Mouse (Mus musculus) Patski (cell line): ENCODE results near the gene Galnt10. TPM values are rescaled to one million over a fixed set of nuclear protein-coding genes. Genes with fewer than 3 reads are reported as not detected.

Source experiments
- ATAC-seq: fragments of 100-300 bp; one replicate; pipeline ENCODE4 v1.8.0; 2021
- CTCF ChIA-PET: fragments of 350-600 bp; sonication (Branson Sonifier 250); formaldehyde crosslinking; loops from one replicate; lab custom pipeline; 2022; ENCODE audit warnings: inconsistent platforms; lab: Charles Lee
- POLR2A ChIA-PET: fragments of 350-600 bp; sonication (Branson Sonifier 250); formaldehyde crosslinking; loops from one replicate; lab custom pipeline; 2022; ENCODE audit warnings: antibody characterized with exemption, inconsistent platforms; lab: Charles Lee
- DNase-seq: peaks from one replicate; pipeline ENCODE4 v3.0.0-alpha.2; 2011; ENCODE audit warnings: low read depth, low spot score
- H3K27me3 ChIP-seq: fragments of 371-371 bp; one replicate; pipeline ENCODE4 v1.5.1; 2021
- CTCF ChIP-seq: fragments of 100-300 bp; IDR thresholded peaks from one replicate; pipeline ENCODE4 v1.5.1; 2021
- in situ Hi-C: fragments of 300-500 bp; cut with MboI; formaldehyde crosslinking; loops from 3 replicates; pipeline ENCODE4 v1.11.1; 2018; ENCODE audit warnings: low pct_unique_long_range_greater_than_20kb, mixed read lengths
- polyA plus RNA-seq: library from polyadenylated mRNA; unstranded; gene quantifications from one replicate; pipeline ENCODE4 v1.2.3, GENCODE M21; 2021

The Galnt10 gene
- polyA plus RNA-seq, 1 experiment from 2014 or later: 74.9 TPM

DNA sequence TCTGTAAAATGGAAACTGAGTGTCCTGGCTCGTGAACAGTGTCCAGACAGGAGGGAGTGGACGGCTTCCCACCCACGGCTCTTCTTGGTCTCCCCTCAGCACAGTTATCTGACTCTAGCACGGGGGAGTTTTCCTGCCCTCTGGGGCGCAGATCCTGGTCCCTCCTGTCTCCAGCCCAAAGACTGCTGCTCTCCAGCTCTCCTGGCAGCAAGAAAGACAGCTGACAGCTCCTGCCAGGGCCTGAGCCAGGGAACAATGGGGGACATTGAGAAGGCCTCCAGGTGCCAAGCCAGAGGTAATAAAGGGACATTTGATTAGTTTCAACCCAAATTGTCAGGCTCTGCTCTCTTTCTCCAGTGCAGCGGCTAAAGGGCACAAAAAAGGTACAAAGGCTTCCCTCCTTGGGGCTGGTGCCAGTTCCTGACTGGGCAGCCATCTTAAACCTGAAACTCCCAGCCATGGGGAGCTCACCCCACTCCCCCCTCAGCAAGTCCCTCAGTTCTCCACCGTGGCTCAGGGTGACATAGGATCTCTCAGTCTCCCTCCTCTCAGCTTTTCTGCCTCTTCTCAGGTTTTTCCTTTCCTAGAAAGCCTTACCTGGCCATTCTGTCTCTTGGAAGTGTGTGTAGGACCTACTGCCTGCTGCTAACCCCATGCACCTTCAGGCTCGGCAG is 11.5 kb downstream of the Galnt10 start:
- no peak for TF ChIP-seq CTCF
- H3K27me3 ChIP-seq: no peaks in the 10 kb centered on the region
- in situ Hi-C loops: no loop called here
- POLR2A ChIA-PET: no interaction called here
- CTCF ChIA-PET: interaction anchor here (1.4 kb wide), 1 partner anchor 33 kb away, joined by 3 read pairs; no protein-coding TSS in a partner anchor
- ATAC-seq (no peak), DNase-seq (no peak)

DNA sequence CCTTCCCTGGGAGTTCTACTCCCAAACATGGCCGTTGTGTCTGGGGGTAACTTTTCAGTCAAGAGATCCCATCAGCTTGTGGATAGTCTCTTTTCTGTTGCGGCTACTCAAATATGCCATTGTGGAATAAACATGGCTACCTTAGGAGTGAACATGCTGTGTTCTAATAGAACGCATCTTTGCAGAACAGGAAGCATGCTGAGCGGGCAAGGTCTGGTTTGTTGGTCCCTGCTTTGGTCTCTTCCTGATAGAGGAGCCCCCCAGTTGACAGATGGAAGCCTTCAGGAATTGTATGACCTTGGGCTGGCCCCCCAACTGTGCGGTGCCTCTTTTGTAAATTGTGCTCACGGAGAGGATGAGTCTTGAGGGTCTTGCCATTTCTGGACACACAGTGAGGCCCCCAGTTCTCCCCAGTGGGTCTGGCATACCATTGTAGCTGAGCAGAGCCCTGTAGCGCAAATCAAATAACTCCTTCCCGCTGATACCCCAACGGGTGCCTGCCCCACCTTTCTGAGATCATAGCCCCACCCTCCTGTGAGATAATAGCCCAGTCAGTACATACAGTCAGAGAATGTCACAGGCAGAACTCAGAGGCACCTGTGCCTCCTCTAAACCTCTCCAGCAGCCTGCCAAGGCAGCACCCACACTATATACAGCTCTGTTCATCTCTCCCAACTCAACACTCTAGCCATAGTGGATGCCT is 12.3 kb downstream of the Galnt10 start:
- POLR2A ChIA-PET: no interaction called here

DNA sequence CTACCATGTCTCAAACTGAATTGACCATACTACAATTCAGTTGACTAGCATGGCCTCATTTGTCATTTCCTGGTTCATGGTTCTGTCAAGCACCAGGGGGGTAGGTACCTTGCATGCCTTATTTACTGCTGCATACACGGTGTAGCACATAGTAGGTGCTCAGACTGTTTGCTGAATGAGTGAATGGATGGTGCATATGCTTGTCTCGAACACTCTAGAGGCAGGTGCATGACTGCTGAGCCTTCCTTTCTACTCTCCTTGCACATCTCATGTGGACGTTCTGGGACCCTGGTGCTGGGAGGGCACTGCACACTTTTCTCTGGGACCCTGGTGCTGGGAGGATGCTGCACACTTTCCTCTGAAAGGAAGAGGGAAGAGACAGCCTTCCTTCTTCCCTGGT is 13.0 kb downstream of the Galnt10 start:
- no peak for DNase-seq
- CTCF ChIA-PET: no interaction called here
- in situ Hi-C loops: no loop called here
- no peaks in the 10 kb centered on the region for H3K27me3 ChIP-seq
- TF ChIP-seq CTCF: no peak
- POLR2A ChIA-PET: no interaction called here
- no peak for ATAC-seq

More for the DNA sequence above, 12.3 kb downstream of the Galnt10 start:
- no peak for TF ChIP-seq CTCF
- in situ Hi-C loops: no loop called here
- CTCF ChIA-PET: interaction anchor here (1.4 kb wide), 1 partner anchor 32 kb away, joined by 3 read pairs; no protein-coding TSS in a partner anchor
- no peak for DNase-seq
- no peak for ATAC-seq
- H3K27me3 ChIP-seq: no peaks in the 10 kb centered on the region

DNA sequence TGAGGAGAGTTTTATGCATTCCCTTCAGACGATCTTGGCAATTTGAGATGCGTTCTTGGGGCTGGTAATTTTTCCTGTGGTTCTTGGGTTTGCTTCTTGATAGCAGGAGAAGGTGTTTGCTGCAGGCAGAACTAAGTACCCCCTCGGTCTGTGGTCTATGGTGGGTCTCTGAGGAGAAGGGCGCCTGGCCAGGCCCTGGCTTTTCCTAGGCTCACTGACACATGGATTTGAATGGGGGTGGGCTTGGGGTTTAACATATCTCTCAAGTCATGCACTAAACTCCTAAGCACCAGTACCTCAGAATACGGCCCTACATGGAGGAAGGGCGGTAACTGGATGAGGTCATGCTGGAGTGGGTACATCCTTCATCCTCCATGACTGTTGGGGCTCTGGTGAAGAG is 13.5 kb downstream of the Galnt10 start:
- POLR2A ChIA-PET: no interaction called here
- in situ Hi-C loops: no loop called here
- DNase-seq: no peak
- ATAC-seq: no peak
- TF ChIP-seq CTCF: no peak
- CTCF ChIA-PET: no interaction called here
- H3K27me3 ChIP-seq: no peaks in the 10 kb centered on the region

DNA sequence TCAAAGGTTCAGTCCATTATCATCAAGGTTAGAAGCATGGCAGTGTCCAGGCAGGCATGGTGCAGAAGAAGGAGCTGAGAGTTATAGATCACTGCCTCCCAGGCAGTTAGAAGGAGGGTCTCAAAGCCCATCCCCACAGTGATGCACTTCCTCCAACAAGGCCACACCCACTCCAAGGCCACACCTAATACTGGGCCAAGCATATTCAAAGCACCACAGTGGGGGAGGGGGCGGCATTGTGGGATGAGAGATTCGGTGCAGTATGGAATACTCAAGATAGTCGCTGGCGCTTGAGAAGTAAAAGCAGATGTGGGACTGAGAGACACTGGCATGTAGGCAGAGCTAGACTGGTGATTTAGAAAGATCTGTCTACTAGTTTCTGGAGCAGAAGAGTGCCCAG is 14.9 kb downstream of the Galnt10 start:
- ChIA-PET POLR2A (no interaction called here), CTCF (no interaction called here)
- DNase-seq: no peak
- H3K27me3 ChIP-seq: no peaks in the 10 kb centered on the region
- no peak for TF ChIP-seq CTCF
- in situ Hi-C loops: no loop called here
- ATAC-seq: no peak

DNA sequence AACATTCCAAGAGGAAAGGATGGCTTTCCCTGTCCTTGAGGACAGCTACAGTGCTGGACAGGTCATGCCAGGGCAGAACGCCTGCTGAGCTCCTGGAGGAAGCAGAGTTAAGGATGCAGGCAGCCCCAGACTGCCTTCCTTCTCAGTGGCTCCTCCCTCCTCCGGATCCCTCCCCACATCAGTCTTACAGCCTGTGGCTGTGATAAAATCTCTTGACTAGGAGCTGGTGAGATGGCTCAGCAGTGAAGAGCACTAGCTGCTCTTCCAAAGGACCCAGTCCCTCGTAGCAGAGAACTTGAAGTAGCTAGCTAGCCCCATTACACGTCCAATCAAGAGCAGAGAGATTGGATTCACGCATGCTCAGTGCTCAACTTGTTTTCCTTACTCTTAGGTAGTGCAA is 15.6 kb downstream of the Galnt10 start:
- POLR2A ChIA-PET: no interaction called here
- no peak for ATAC-seq
- CTCF ChIA-PET: interaction anchor here (0.6 kb wide), 1 partner anchor 119 kb away, joined by 3 read pairs; no protein-coding TSS in a partner anchor
- in situ Hi-C loops: no loop called here
- no peaks in the 10 kb centered on the region for H3K27me3 ChIP-seq
- TF ChIP-seq CTCF: no peak
- no peak for DNase-seq

DNA sequence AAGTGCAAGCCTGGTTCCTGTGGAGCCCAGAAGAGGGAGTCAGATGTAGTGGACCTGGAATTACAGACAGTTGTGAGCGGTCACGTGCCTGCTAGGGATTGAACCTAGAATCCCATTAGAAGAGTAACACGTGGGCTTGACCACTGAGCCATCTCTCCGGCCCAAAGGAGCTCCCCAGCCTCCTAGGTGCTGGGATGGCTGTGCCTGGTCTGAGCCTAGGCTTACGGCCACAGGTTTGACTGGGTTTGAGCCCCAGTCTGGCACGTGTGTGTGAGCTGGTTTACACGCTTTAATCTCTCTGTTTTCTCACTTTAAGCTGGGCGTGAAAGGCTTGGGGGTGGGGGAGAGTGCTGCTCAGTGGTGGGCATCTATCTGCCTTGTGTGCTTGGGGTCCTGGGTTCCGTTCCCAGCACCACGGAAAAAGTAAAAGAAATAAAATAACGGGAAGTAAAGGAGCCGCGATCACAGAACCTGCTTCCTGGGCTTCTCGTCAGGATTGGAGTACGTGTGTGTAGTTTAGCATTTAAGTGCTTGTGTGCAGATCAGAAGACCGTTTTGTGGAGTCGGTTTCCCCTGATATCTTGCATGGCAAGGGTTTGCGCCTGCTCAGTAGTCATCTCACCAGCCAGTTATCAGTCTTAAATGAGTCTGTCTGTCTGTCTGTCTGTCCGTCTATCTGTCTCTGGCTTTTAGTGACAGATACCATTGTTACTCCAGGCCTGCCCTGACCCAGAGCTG is 16.4 kb downstream of the Galnt10 start:
- POLR2A ChIA-PET: no interaction called here
- CTCF ChIA-PET: interaction anchor here (0.6 kb wide), 1 partner anchor 118 kb away, joined by 3 read pairs; no protein-coding TSS in a partner anchor
- in situ Hi-C loops: no loop called here
- no peak for DNase-seq
- no peak for ATAC-seq
- no peak for TF ChIP-seq CTCF
- H3K27me3 ChIP-seq: no peaks in the 10 kb centered on the region

DNA sequence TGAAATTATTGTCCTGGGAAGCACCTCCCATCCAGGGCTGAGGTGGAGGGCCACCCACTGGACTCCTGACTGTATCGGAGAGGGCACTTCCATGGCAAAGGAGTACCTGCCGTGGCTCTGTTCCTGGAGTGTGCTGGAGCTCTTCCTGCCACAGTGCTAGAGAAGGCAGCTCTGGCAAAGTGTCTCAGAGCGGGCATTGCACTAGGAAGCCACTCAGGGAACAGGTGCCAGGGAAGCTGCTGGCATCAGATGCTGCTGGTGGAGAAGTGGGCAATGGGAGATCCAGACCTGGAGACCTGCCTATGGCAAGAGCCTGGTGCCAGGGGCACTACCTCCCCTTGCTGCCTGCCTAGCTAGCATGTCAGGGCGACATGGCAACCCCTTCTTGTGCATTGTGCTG is 17.0 kb downstream of the Galnt10 start:
- ChIA-PET POLR2A (no interaction called here), CTCF (interaction anchor here (1.3 kb wide), 1 partner anchor 15 kb away, joined by 3 read pairs; no protein-coding TSS in a partner anchor)
- DNase-seq: no peak
- TF ChIP-seq CTCF: no peak
- in situ Hi-C loops: no loop called here
- no peak for ATAC-seq
- no peaks in the 10 kb centered on the region for H3K27me3 ChIP-seq

DNA sequence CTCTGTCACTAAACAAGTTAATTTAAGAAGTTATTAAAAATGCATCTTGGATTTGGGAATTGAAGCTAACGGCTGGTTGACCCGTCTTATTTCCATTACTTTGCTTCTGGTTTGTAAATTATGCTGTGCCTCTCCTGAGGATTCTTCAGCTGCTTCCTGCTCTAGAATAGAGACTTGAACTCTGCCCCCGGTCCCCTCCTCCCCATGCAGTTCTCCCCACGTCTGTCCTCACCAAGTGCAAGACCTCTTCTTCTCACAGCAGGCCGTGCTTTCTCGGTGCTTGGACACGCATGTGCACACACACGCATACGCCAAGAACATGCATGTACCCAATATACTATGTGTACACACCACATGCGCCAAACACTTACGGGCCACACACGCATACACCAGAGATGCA is 18.0 kb downstream of the Galnt10 start:
- in situ Hi-C loops: no loop called here
- POLR2A ChIA-PET: interaction anchor here (1.3 kb wide), 1 partner anchor 9 kb away, joined by 4 read pairs; no protein-coding TSS in a partner anchor
- DNase-seq (no peak), ATAC-seq (no peak)
- no peak for TF ChIP-seq CTCF
- CTCF ChIA-PET: interaction anchor here (1.3 kb wide), 1 partner anchor 16 kb away, joined by 3 read pairs; no protein-coding TSS in a partner anchor
- no peaks in the 10 kb centered on the region for H3K27me3 ChIP-seq

DNA sequence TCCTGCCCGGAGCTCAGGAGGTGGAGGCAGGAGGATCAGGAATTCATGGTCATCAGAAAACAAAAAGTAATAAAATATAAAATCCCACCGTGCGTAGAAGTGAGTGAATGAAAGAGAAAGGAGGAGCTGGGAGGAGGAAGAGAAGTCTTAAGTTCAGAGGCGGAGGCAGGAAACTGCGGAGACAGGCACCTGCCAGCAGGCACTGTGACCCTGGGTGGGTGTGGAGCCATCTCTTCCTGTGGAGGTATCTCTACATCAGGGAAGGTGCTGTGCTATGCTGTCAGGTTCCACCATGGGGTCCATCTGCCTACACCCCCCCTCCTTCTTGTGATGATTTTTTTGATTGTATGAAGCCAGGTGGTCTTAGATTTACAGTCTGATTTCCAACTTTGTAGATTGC is 19.5 kb downstream of the Galnt10 start:
- ATAC-seq (no peak), DNase-seq (no peak)
- ChIA-PET POLR2A (interaction anchor here (1.4 kb wide), 1 partner anchor 10 kb away, joined by 7 read pairs; no protein-coding TSS in a partner anchor), CTCF (interaction anchor here (2.1 kb wide), 1 partner anchor 21 kb away, joined by 5 read pairs; no protein-coding TSS in a partner anchor)
- in situ Hi-C loops: no loop called here
- H3K27me3 ChIP-seq: no peaks in the 10 kb centered on the region
- TF ChIP-seq CTCF: no peak
